ENCODE assay signal across 9 mouse cellular contexts in genomic region chr10:62275235-62275634, GRCm38 (mm10). TPM values are rescaled to one million over a fixed set of nuclear protein-coding genes. Genes with fewer than 3 reads are reported as not detected.
A peak's percentile ranks its signal among the peaks of the same experiment; 100 is the strongest.
DNase-seq lines count a peak whose midpoint lies in the region; ATAC-seq and TF ChIP-seq lines count a peak whose summit lies in the region.
"Had no signal": no experiment of that assay in that cellular context is flagged by ENCODE, and none has a peak within 500 bp of the region (broad histone marks: within the 10 kb centered on the region; RNA-seq: fewer than 3 reads in every experiment).

No protein-coding gene starts in this region.

- intact Hi-C loops in left cerebral cortex, postnatal 25 days (cut with DNase I), result loop anchor here (2.0 kb wide), 1 partner anchor 136 kb away; no protein-coding TSS in a partner anchor

- no peaks in the 10 kb centered on the region for H3K4me1 ChIP-seq in hindbrain, embryonic 14.5 days (replicated peaks; ENCODE audit: control insufficient read depth, insufficient read depth, low read length)
- H3K4me1 ChIP-seq in hindbrain, embryonic 13.5 days (replicated peaks), result no peaks in the 10 kb centered on the region
- 0 out of 2 replicates have a peak, but pooled peaks cover 3% of the 10 kb centered on the region for H3K4me1 ChIP-seq in embryonic facial prominence, embryonic 10.5 days
- no peaks in the 10 kb centered on the region for H3K4me1 ChIP-seq in thymus, adult 2 months (replicated peaks; ENCODE audit: control insufficient read depth, insufficient read depth, low read length)
- H3K4me1 ChIP-seq: embryonic facial prominence, embryonic 12.5 days had no signal

- peak; percentile 88 for DNase-seq in hindbrain, embryonic 14.5 days (ENCODE audit: low spot score)
- peak; percentile 91 for DNase-seq in adrenal gland, postnatal 25 days
- DNase-seq in embryonic facial prominence, embryonic 10.5 days (ENCODE audit: low spot score), result peak; percentile 84
- DNase-seq in heart, postnatal 4 days, result peak; percentile 92
- DNase-seq in left cerebral cortex, postnatal 25 days (ENCODE audit: low spot score in 2 of 2), result peak; percentile 76 to 87
- DNase-seq in ovary, adult 18-20 months (ENCODE audit: low spot score), result peak; percentile 43
- DNase-seq in thymus, adult 2 months, result peak; percentile 81

- no peak for TF ChIP-seq CTCF in thymus, adult 2 months (IDR thresholded peaks at IDR 0.05; ENCODE audit: borderline replicate concordance, control insufficient read depth, extremely low read depth, insufficient read depth, low read length, poor library complexity)

- peaks cover 65% of the 10 kb centered on the region for H3K36me3 ChIP-seq in hindbrain, embryonic 14.5 days (replicated peaks; ENCODE audit: control insufficient read depth, insufficient read depth)
- H3K36me3 ChIP-seq in hindbrain, embryonic 13.5 days, result peaks cover 66% of the 10 kb centered on the region
- H3K36me3 ChIP-seq in embryonic facial prominence, embryonic 10.5 days (replicated peaks), result peaks cover 33% of the 10 kb centered on the region
- H3K36me3 ChIP-seq in thymus, adult 2 months (ENCODE audit: control insufficient read depth, insufficient read depth, low read length), result peaks cover 9% of the 10 kb centered on the region

- 41% methylated on average over 4 of the region's 4 CpGs for WGBS in hindbrain, embryonic 14.5 days
- 41% methylated on average over 4 of the region's 4 CpGs for WGBS in hindbrain, embryonic 13.5 days
- WGBS in embryonic facial prominence, embryonic 10.5 days, result 38% methylated on average over 4 of the region's 4 CpGs
- WGBS in thymus, adult 2 months, result 28% methylated on average over 4 of the region's 4 CpGs

- H3K9ac ChIP-seq in hindbrain, embryonic 14.5 days, result no peak overlapping the region
- H3K9ac ChIP-seq in hindbrain, embryonic 13.5 days, result no peak overlapping the region
- H3K9ac ChIP-seq: embryonic facial prominence, embryonic 12.5 days had no signal

- H3K9me3 ChIP-seq in hindbrain, embryonic 14.5 days (ENCODE audit: control insufficient read depth, low read length), result no peaks in the 10 kb centered on the region
- H3K9me3 ChIP-seq in hindbrain, embryonic 13.5 days, result no peaks in the 10 kb centered on the region
- H3K9me3 ChIP-seq in embryonic facial prominence, embryonic 10.5 days, result peaks cover 3% of the 10 kb centered on the region; the same call in 1 of the 2 replicates
- H3K9me3 ChIP-seq: embryonic facial prominence, embryonic 12.5 days had no signal

- no peak overlapping the region for H3K27ac ChIP-seq in hindbrain, embryonic 14.5 days
- H3K27ac ChIP-seq in hindbrain, embryonic 13.5 days, result no peak overlapping the region
- H3K27ac ChIP-seq in embryonic facial prominence, embryonic 10.5 days (replicated peaks), result no peak overlapping the region
- H3K27ac ChIP-seq in thymus, adult 2 months (ENCODE audit: control insufficient read depth, insufficient read depth, low read length), result no peak overlapping the region
- H3K27ac ChIP-seq: embryonic facial prominence, embryonic 12.5 days had no signal

- ATAC-seq in hindbrain, embryonic 14.5 days (ENCODE audit: low FRiP score), result no peak
- ATAC-seq in hindbrain, embryonic 13.5 days (ENCODE audit: low FRiP score), result no peak

- H3K4me3 ChIP-seq in hindbrain, embryonic 14.5 days (replicated peaks; ENCODE audit: low read length), result no peak overlapping the region
- no peak overlapping the region for H3K4me3 ChIP-seq in hindbrain, embryonic 13.5 days
- H3K4me3 ChIP-seq in embryonic facial prominence, embryonic 10.5 days, result no peak overlapping the region
- no peak overlapping the region for H3K4me3 ChIP-seq in thymus, adult 2 months (ENCODE audit: control insufficient read depth, insufficient read depth, low read length)
- H3K4me3 ChIP-seq: embryonic facial prominence, embryonic 12.5 days had no signal

- no peak for TF ChIP-seq POLR2A in thymus, adult 2 months (IDR thresholded peaks at IDR 0.05; ENCODE audit: control insufficient read depth, extremely low read depth, insufficient read depth, low read length, poor library complexity)

- H3K4me2 ChIP-seq in hindbrain, embryonic 14.5 days (replicated peaks), result no peak overlapping the region
- H3K4me2 ChIP-seq in hindbrain, embryonic 13.5 days, result no peak overlapping the region
- H3K4me2 ChIP-seq: embryonic facial prominence, embryonic 12.5 days had no signal

- no peaks in the 10 kb centered on the region for H3K27me3 ChIP-seq in hindbrain, embryonic 14.5 days (ENCODE audit: control insufficient read depth, insufficient read depth, low read length)
- H3K27me3 ChIP-seq in hindbrain, embryonic 13.5 days, result no peaks in the 10 kb centered on the region
- H3K27me3 ChIP-seq in embryonic facial prominence, embryonic 10.5 days (replicated peaks; ENCODE audit: low read depth, poor library complexity, severe bottlenecking), result no peaks in the 10 kb centered on the region
- H3K27me3 ChIP-seq in thymus, adult 2 months (ENCODE audit: control insufficient read depth, insufficient read depth, low read length), result no peaks in the 10 kb centered on the region
- H3K27me3 ChIP-seq: embryonic facial prominence, embryonic 12.5 days had no signal

RNA-seq across cellular contexts. Expression of gene Tacr2, which starts 23.0 kb away (rescaled TPM):
- polyA plus RNA-seq in hindbrain, embryonic 14.5 days (2014; fragmentation: Nextera tagmentation; extraction: Ambion mirVana), result 0.12 and 0.19 TPM in 2 replicates
- polyA plus RNA-seq in hindbrain, embryonic 13.5 days (2015; fragmentation: Nextera tagmentation; extraction: Ambion mirVana), result not detected in 2 replicates
- total RNA-seq in adrenal gland, postnatal 25 days (2021), result 36.1 and 52.0 TPM in 2 replicates
- not detected in 2 replicates for polyA plus RNA-seq in embryonic facial prominence, embryonic 10.5 days (2016; fragmentation: Nextera tagmentation; extraction: Ambion mirVana)
- total RNA-seq in heart, postnatal 4 days (2021), result not detected
- under 1 TPM; 0.16 to 0.18 TPM for total RNA-seq in left cerebral cortex, postnatal 25 days (2021)
- 0.19 and 0.38 TPM in 2 replicates for polyA plus RNA-seq in thymus, adult 2 months (2012; rRNA removed)
- polyA plus RNA-seq: embryonic facial prominence, embryonic 12.5 days had no signal

RNA-seq across cellular contexts. Expression of gene Tspan15, which starts 44.2 kb away (rescaled TPM):
- 14.5 and 14.6 TPM in 2 replicates for polyA plus RNA-seq in hindbrain, embryonic 14.5 days (2014; fragmentation: Nextera tagmentation; extraction: Ambion mirVana)
- 20.6 and 22.1 TPM in 2 replicates for polyA plus RNA-seq in hindbrain, embryonic 13.5 days (2015; fragmentation: Nextera tagmentation; extraction: Ambion mirVana)
- total RNA-seq in adrenal gland, postnatal 25 days (2021), result 22.1 and 31.0 TPM in 2 replicates
- 21.8 and 22.3 TPM in 2 replicates for polyA plus RNA-seq in embryonic facial prominence, embryonic 10.5 days (2016; fragmentation: Nextera tagmentation; extraction: Ambion mirVana)
- 10 to 100 TPM; 10.1 to 10.3 TPM for total RNA-seq in heart, postnatal 4 days (2021)
- total RNA-seq in left cerebral cortex, postnatal 25 days (2021), result 10 to 100 TPM; 11.1 to 13.7 TPM
- polyA plus RNA-seq in thymus, adult 2 months (2012; rRNA removed), result 12.7 and 13.7 TPM in 2 replicates
